Mouse (Mus musculus) cortical plate, adult 2 months (tissue): ENCODE measurements at regions not wholly inside any gene's neighbourhood (a gene's known extent, or its start where the extent isn't known, plus 50 kb on each side); places are given as distances from the start of the nearest gene placed in this dataset.

Experiments used
- CTCF ChIP-seq: fragments of 200-500 bp; IDR thresholded peaks from 2 replicates; pipeline ENCODE4 v1.5.1; 2011; ENCODE audit warnings: mild to moderate bottlenecking, control low read depth, low read length; ENCODE audit not compliant: insufficient read depth; ENCODE audit errors: extremely low read depth
- POLR2A ChIP-seq: fragments of 200-500 bp; IDR thresholded peaks from 2 replicates; pipeline ENCODE4 v1.6.1; 2011; ENCODE audit warnings: mild to moderate bottlenecking, low read length, control low read depth; ENCODE audit not compliant: insufficient read depth; ENCODE audit errors: extremely low read depth

GRCm38 (mm10) chr4:152700217-152700616 is 222.5 kb upstream of the Kcnab2 start:
- peak; percentile 40 for TF ChIP-seq CTCF
- no peak for TF ChIP-seq POLR2A
